Mouse (Mus musculus) limb, embryonic 15.5 days (tissue): Measurements from ENCODE around the gene Arl3. TPM values are rescaled to one million over a fixed set of nuclear protein-coding genes. Genes with fewer than 3 reads are reported as not detected.

ENCODE experiments used
- ATAC-seq: fragments of 200-750 bp; cut with Nextera tagmentation; 2 replicates; pipeline ENCODE4 v1.8.0; 2017; ENCODE audit warnings: low read depth, moderate TSS enrichment; ENCODE audit not compliant: insufficient number of reproducible peaks, low FRiP score, low TSS enrichment
- H3K27ac ChIP-seq: fragments of 300-500 bp; sonication (generic); 2 replicates; pipeline ENCODE4 v1.5.1; 2015; ENCODE audit warnings: moderate library complexity, mild to moderate bottlenecking, inconsistent platforms
- H3K27me3 ChIP-seq: fragments of 300-500 bp; sonication (generic); 2 replicates; pipeline ENCODE4 v1.6.1; 2015; ENCODE audit warnings: inconsistent platforms
- H3K36me3 ChIP-seq: fragments of 300-500 bp; sonication (generic); 2 replicates; pipeline ENCODE4 v1.6.1; 2015; ENCODE audit warnings: inconsistent platforms
- H3K4me1 ChIP-seq: fragments of 300-500 bp; sonication (generic); 2 replicates; pipeline ENCODE4 v1.6.1; 2015; ENCODE audit warnings: inconsistent platforms
- H3K4me2 ChIP-seq: fragments of 300-500 bp; sonication (generic); 2 replicates; pipeline ENCODE4 v1.6.1; 2015; ENCODE audit warnings: mild to moderate bottlenecking, inconsistent platforms
- H3K4me3 ChIP-seq: fragments of 300-500 bp; sonication (generic); 2 replicates; pipeline ENCODE4 v1.5.1; 2015; ENCODE audit warnings: mild to moderate bottlenecking, inconsistent platforms
- H3K9ac ChIP-seq: fragments of 300-500 bp; sonication (generic); 2 replicates; pipeline ENCODE4 v1.6.1; 2015; ENCODE audit warnings: inconsistent platforms
- H3K9me3 ChIP-seq: fragments of 300-500 bp; sonication (generic); 2 replicates; pipeline ENCODE4 v1.6.1; 2016; ENCODE audit warnings: inconsistent platforms
- WGBS: fragments of 180-500 bp; shearing (Covaris S2); methylation state at CpG from one replicate; pipeline ENCODE4 v1.1.7; 2015; 5-methylcytosine and 5-hydroxymethylcytosine counted together
- polyA plus RNA-seq: library from polyadenylated mRNA; unstranded; fragments of >200 nt; fragmentation: Nextera tagmentation; extraction: Ambion mirVana; gene quantifications from 2 replicates; pipeline ENCODE4 v1.2.1, GENCODE M21; 2015

The Arl3 gene
- polyA plus RNA-seq, 1 experiment from 2014 or later: 138 TPM

GRCm38 (mm10) chr19:46509736-46510135, 63.3 kb downstream of the Arl3 start:
- Histone ChIP-seq H3K4me3 (no peak overlapping the region), H3K4me1 (peaks cover 59% of the 10 kb centered on the region), H3K4me2 (no peak overlapping the region), H3K9me3 (no peaks in the 10 kb centered on the region), H3K9ac (no peak overlapping the region), H3K36me3 (peaks cover 77% of the 10 kb centered on the region), H3K27me3 (no peaks in the 10 kb centered on the region), H3K27ac (0 out of 2 replicates have a peak overlapping the region, but pooled peaks have one; percentile 17)
- 87% methylated on average over 4 of the region's 4 CpGs for WGBS
- no peak for ATAC-seq

GRCm38 (mm10) chr19:46509202-46509601, 63.8 kb downstream of the Arl3 start:
- no peak overlapping the region for H3K9ac ChIP-seq

GRCm38 (mm10) chr19:46508738-46509137, 64.3 kb downstream of the Arl3 start:
- H3K4me1 ChIP-seq: peaks cover 69% of the 10 kb centered on the region
- 41% methylated on average over 3 of the region's 3 CpGs for WGBS
- no peaks in the 10 kb centered on the region for H3K9me3 ChIP-seq
- 0 out of 2 replicates have a peak overlapping the region, but pooled peaks have one; percentile 7 for H3K9ac ChIP-seq
- no peak overlapping the region for H3K27ac ChIP-seq
- no peak overlapping the region for H3K4me2 ChIP-seq
- peaks cover 67% of the 10 kb centered on the region for H3K36me3 ChIP-seq
- H3K4me3 ChIP-seq: no peak overlapping the region
- no peak for ATAC-seq
- H3K27me3 ChIP-seq: no peaks in the 10 kb centered on the region

More at GRCm38 (mm10) chr19:46509202-46509601, 63.8 kb downstream of the Arl3 start:
- Histone ChIP-seq H3K4me1 (peaks cover 64% of the 10 kb centered on the region), H3K4me2 (no peak overlapping the region), H3K36me3 (peaks cover 72% of the 10 kb centered on the region), H3K27ac (no peak overlapping the region), H3K27me3 (no peaks in the 10 kb centered on the region), H3K4me3 (no peak overlapping the region), H3K9me3 (no peaks in the 10 kb centered on the region)
- no peak for ATAC-seq
- WGBS: 59% methylated on average over 3 of the region's 3 CpGs

- Histone ChIP-seq H3K27me3 (no peaks in the 10 kb centered on the region), H3K9me3 (no peaks in the 10 kb centered on the region), H3K36me3 (peaks cover 58% of the 10 kb centered on the region), H3K4me2 (no peak overlapping the region), H3K4me3 (no peak overlapping the region), H3K27ac (peak overlapping the region; percentile 0; the same call in 1 of the 2 replicates), H3K9ac (no peak overlapping the region), H3K4me1 (peaks cover 75% of the 10 kb centered on the region)
- ATAC-seq: no peak
- WGBS: 54% methylated on average over 1 of the region's 1 CpGs
Observed at GRCm38 (mm10) chr19:46507806-46508205, 65.2 kb downstream of the Arl3 start.

GRCm38 (mm10) chr19:46507181-46507581, 65.8 kb downstream of the Arl3 start:
- no peak for ATAC-seq
- Histone ChIP-seq H3K27ac (no peak overlapping the region), H3K9me3 (no peaks in the 10 kb centered on the region), H3K9ac (no peak overlapping the region), H3K4me3 (no peak overlapping the region), H3K4me2 (no peak overlapping the region), H3K27me3 (no peaks in the 10 kb centered on the region), H3K4me1 (peaks cover 80% of the 10 kb centered on the region), H3K36me3 (peaks cover 51% of the 10 kb centered on the region)
- 76% methylated on average over 8 of the region's 8 CpGs for WGBS

- Histone ChIP-seq H3K9me3 (no peaks in the 10 kb centered on the region), H3K4me1 (peaks cover 80% of the 10 kb centered on the region), H3K4me2 (no peak overlapping the region; the same call in 1 of the 2 replicates), H3K36me3 (peaks cover 46% of the 10 kb centered on the region), H3K9ac (no peak overlapping the region), H3K4me3 (no peak overlapping the region), H3K27me3 (no peaks in the 10 kb centered on the region), H3K27ac (no peak overlapping the region)
- WGBS: 76% methylated on average over 3 of the region's 3 CpGs
- ATAC-seq: no peak
Observed at GRCm38 (mm10) chr19:46506372-46506717, 66.7 kb downstream of the Arl3 start.

GRCm38 (mm10) chr19:46505646-46506371, 67.2 kb downstream of the Arl3 start:
- Histone ChIP-seq H3K4me2 (peak overlapping the region; percentile 94), H3K27ac (no peak overlapping the region), H3K9ac (no peak overlapping the region), H3K4me3 (peak overlapping the region; percentile 92; the same call in 1 of the 2 replicates), H3K9me3 (no peaks in the 10 kb centered on the region), H3K4me1 (peaks cover 79% of the 10 kb centered on the region), H3K36me3 (peaks cover 43% of the 10 kb centered on the region), H3K27me3 (no peaks in the 10 kb centered on the region)
- no peak for ATAC-seq
- WGBS: 83% methylated on average over 8 of the region's 8 CpGs

GRCm38 (mm10) chr19:46504822-46505417, 68.1 kb downstream of the Arl3 start:
- ATAC-seq: no peak
- Histone ChIP-seq H3K9ac (0 out of 2 replicates have a peak overlapping the region, but pooled peaks have one; percentile 86), H3K36me3 (peaks cover 42% of the 10 kb centered on the region)

GRCm38 (mm10) chr19:46504085-46504552, 68.9 kb downstream of the Arl3 start:
- 3% methylated on average over 4 of the region's 4 CpGs for WGBS

More at GRCm38 (mm10) chr19:46504822-46505417, 68.1 kb downstream of the Arl3 start:
- no peaks in the 10 kb centered on the region for H3K9me3 ChIP-seq
- peaks cover 71% of the 10 kb centered on the region for H3K4me1 ChIP-seq
- H3K27ac ChIP-seq: peak overlapping the region; percentile 99
- no peaks in the 10 kb centered on the region for H3K27me3 ChIP-seq
- 56% methylated on average over 9 of the region's 9 CpGs for WGBS
- peak overlapping the region; percentile 92 for H3K4me3 ChIP-seq
- H3K4me2 ChIP-seq: peak overlapping the region; percentile 94

GRCm38 (mm10) chr19:46503351-46504084, 69.5 kb downstream of the Arl3 start:
- peak; percentile 40; the same call in 1 of the 2 replicates for ATAC-seq
- peak overlapping the region; percentile 99 for H3K27ac ChIP-seq
- no peaks in the 10 kb centered on the region for H3K9me3 ChIP-seq
- WGBS: under 1% methylated on average over 21 of the region's 21 CpGs
- H3K36me3 ChIP-seq: peaks cover 31% of the 10 kb centered on the region
- no peaks in the 10 kb centered on the region for H3K27me3 ChIP-seq
- peak overlapping the region; percentile 86 for H3K9ac ChIP-seq
- H3K4me1 ChIP-seq: peaks cover 58% of the 10 kb centered on the region
- peak overlapping the region; percentile 92 for H3K4me3 ChIP-seq
- peak overlapping the region; percentile 94 for H3K4me2 ChIP-seq

More at GRCm38 (mm10) chr19:46504085-46504552, 68.9 kb downstream of the Arl3 start:
- H3K4me2 ChIP-seq: peak overlapping the region; percentile 94
- peaks cover 64% of the 10 kb centered on the region for H3K4me1 ChIP-seq
- peak overlapping the region; percentile 86 for H3K9ac ChIP-seq
- no peaks in the 10 kb centered on the region for H3K9me3 ChIP-seq
- H3K4me3 ChIP-seq: peak overlapping the region; percentile 92
- H3K36me3 ChIP-seq: peaks cover 36% of the 10 kb centered on the region
- ATAC-seq: no peak
- peak overlapping the region; percentile 99 for H3K27ac ChIP-seq
- no peaks in the 10 kb centered on the region for H3K27me3 ChIP-seq

GRCm38 (mm10) chr19:46502471-46503166, 70.4 kb downstream of the Arl3 start:
- H3K4me2 ChIP-seq: peak overlapping the region; percentile 94
- H3K27me3 ChIP-seq: no peaks in the 10 kb centered on the region
- under 1% methylated on average over 53 of the region's 53 CpGs for WGBS
- H3K4me3 ChIP-seq: peak overlapping the region; percentile 92
- H3K27ac ChIP-seq: peak overlapping the region; percentile 99
- H3K9ac ChIP-seq: peak overlapping the region; percentile 86
- peaks cover 23% of the 10 kb centered on the region for H3K36me3 ChIP-seq
- no peak for ATAC-seq
- H3K4me1 ChIP-seq: peaks cover 49% of the 10 kb centered on the region
- no peaks in the 10 kb centered on the region for H3K9me3 ChIP-seq
